Mouse (Mus musculus) neutrophil, adult 5-6 weeks (primary cell): ENCODE measurements around the gene Plpp2. TPM values are rescaled to one million over a fixed set of nuclear protein-coding genes. Genes with fewer than 3 reads are reported as not detected.

ENCODE experiments used
- ATAC-seq: fragments of 151-379, 151-347 bp; 2 replicates; pipeline ENCODE4 v1.8.0; 2017; ENCODE audit warnings: mild to moderate bottlenecking, moderate TSS enrichment; ENCODE audit not compliant: insufficient number of reproducible peaks, poor library complexity, low FRiP score, severe bottlenecking; ENCODE audit errors: extremely low read depth
- total RNA-seq: library from RNA; stranded (forward); fragments of 200-1000 nt; gene quantifications from 2 replicates; pipeline ENCODE4 v1.2.3, GENCODE M21; 2017

Gene Plpp2
- total RNA-seq, 1 experiment from 2014 or later = 1.9 TPM

GRCm38 (mm10) chr10:79535431-79535830, 1.8 kb upstream of the Plpp2 start:
- ATAC-seq = no peak

GRCm38 (mm10) chr10:79534426-79534825, 830 bp upstream of the Plpp2 start:
- no peak for ATAC-seq

GRCm38 (mm10) chr10:79532678-79533077, 918 bp downstream of the Plpp2 start:
- no peak for ATAC-seq

- no peak for ATAC-seq
Observed at GRCm38 (mm10) chr10:79531593-79531992, 2.0 kb downstream of the Plpp2 start.

- no peak for ATAC-seq
Observed at GRCm38 (mm10) chr10:79530721-79531120, 2.9 kb downstream of the Plpp2 start.

- ATAC-seq = no peak
Observed at GRCm38 (mm10) chr10:79530241-79530640, 3.4 kb downstream of the Plpp2 start.

- ATAC-seq = no peak
Observed at GRCm38 (mm10) chr10:79528081-79528480, 5.5 kb downstream of the Plpp2 start.

- no peak for ATAC-seq
Observed at GRCm38 (mm10) chr10:79527453-79527845, 6.1 kb downstream of the Plpp2 start.

GRCm38 (mm10) chr10:79526661-79527452, 6.7 kb downstream of the Plpp2 start:
- no peak for ATAC-seq

GRCm38 (mm10) chr10:79525456-79526325, 7.9 kb downstream of the Plpp2 start:
- no peak for ATAC-seq

GRCm38 (mm10) chr10:79524433-79524832, 9.2 kb downstream of the Plpp2 start:
- ATAC-seq = no peak

GRCm38 (mm10) chr10:79506709-79507108, 26.9 kb downstream of the Plpp2 start:
- peak; percentile 56; the same call in 1 of the 2 replicates for ATAC-seq

GRCm38 (mm10) chr10:79502830-79503644, 30.6 kb downstream of the Plpp2 start:
- no peak for ATAC-seq

GRCm38 (mm10) chr10:79496701-79497288, 36.8 kb downstream of the Plpp2 start:
- no peak for ATAC-seq

GRCm38 (mm10) chr10:79495886-79496285, 37.7 kb downstream of the Plpp2 start:
- ATAC-seq = no peak
